Mouse (Mus musculus): ENCODE measurements at regions not wholly inside any gene's neighbourhood (a gene's known extent, or its start where the extent isn't known, plus 50 kb on each side); places are given as distances from the start of the nearest gene placed in this dataset.

DNA sequence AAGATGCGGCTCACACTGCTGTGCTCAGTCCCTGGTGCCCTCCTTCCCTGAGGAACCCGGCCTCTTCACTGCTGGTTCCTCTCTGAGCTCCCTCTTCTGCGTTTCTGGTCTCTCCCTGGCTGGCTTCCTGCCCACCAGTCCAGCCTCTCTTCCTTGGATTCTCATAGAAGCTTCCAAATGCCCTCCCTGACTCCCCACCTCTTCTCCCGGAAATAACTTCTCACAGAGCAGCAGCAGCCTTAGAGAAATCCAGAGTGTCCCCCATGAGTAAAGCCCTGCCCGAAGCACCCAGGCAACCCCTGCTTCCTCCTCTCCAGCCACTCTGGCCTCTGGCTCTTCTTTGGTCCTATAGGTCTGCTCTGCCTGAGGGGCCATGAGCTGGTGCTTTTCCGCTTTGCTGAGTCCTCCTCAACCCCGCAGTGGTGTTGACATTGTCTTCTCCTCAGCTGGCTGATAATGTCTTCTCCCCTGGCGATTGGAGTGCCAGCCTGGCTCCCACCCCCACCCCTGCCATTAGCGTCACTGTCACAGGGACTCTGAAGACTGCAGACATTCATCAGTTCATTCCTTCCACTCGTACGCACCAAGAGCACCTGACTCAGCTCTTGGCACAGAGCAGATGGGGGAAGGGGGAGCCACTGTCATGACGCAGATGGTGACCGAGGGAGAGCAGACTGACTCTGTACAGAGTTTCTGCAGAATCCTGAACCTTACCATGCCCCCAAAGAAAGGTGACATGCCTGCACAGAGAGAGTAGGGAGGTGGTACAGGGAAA is 247.1 kb downstream of the Matn1 start:
- TF ChIP-seq CTCF (IDR thresholded peaks at IDR 0.05; ENCODE audit: control insufficient read depth, insufficient read depth, low read length) (no peak), POLR2A (IDR thresholded peaks at IDR 0.05; ENCODE audit: borderline replicate concordance, control insufficient read depth, low read depth, low read length) (no peak)

All from bone marrow, adult 2 months (tissue).